Mouse (Mus musculus) lung, postnatal 0 days (tissue): ENCODE results near the gene Arpp21. TPM values are rescaled to one million over a fixed set of nuclear protein-coding genes. Genes with fewer than 3 reads are reported as not detected.

Source experiments
- ATAC-seq: fragments of 200-750 bp; cut with Nextera tagmentation; 2 replicates; pipeline ENCODE4 v1.8.0; 2017; ENCODE audit warnings: moderate library complexity
- DNase-seq: peaks from one replicate; pipeline ENCODE4 v3.0.0-alpha.2; 2016; ENCODE audit warnings: low spot score
- H3K27ac ChIP-seq: fragments of 300-500 bp; sonication (generic); 2 replicates; pipeline ENCODE4 v1.5.1; 2014; ENCODE audit warnings: antibody characterized with exemption, mild to moderate bottlenecking, low read length, mixed read lengths
- H3K27me3 ChIP-seq: fragments of 300-500 bp; sonication (generic); replicated peaks from 2 replicates; pipeline ENCODE4 v1.6.1; 2014; ENCODE audit warnings: low read length, mixed read lengths; ENCODE audit not compliant: insufficient read depth
- H3K36me3 ChIP-seq: fragments of 300-500 bp; sonication (generic); 2 replicates; pipeline ENCODE4 v1.6.1; 2014; ENCODE audit warnings: low read length, mixed read lengths; ENCODE audit not compliant: insufficient read depth
- H3K4me1 ChIP-seq: fragments of 300-500 bp; sonication (generic); 2 replicates; pipeline ENCODE4 v1.6.1; 2014; ENCODE audit warnings: antibody characterized with exemption, low read depth, low read length, mixed read lengths; ENCODE audit not compliant: insufficient read depth
- H3K4me2 ChIP-seq: fragments of 300-500 bp; sonication (generic); replicated peaks from 2 replicates; pipeline ENCODE4 v1.6.1; 2014; ENCODE audit warnings: low read depth, mild to moderate bottlenecking, low read length, moderate library complexity, mixed read lengths
- H3K4me3 ChIP-seq: fragments of 300-500 bp; sonication (generic); 2 replicates; pipeline ENCODE4 v1.5.1; 2014; ENCODE audit warnings: low read depth, low read length
- H3K9ac ChIP-seq: fragments of 300-500 bp; sonication (generic); replicated peaks from 2 replicates; pipeline ENCODE4 v1.6.1; 2014; ENCODE audit warnings: low read depth, mild to moderate bottlenecking
- H3K9me3 ChIP-seq: fragments of 300-500 bp; sonication (generic); 2 replicates; pipeline ENCODE4 v1.6.1; 2016; ENCODE audit warnings: low read length, mixed read lengths
- CTCF ChIP-seq: IDR thresholded peaks from 2 replicates; pipeline ENCODE4 v1.5.1; 2016; ENCODE audit warnings: antibody characterized with exemption, mild to moderate bottlenecking
- EP300 ChIP-seq: IDR thresholded peaks from 2 replicates; pipeline ENCODE4 v1.6.1; 2016; ENCODE audit warnings: antibody characterized with exemption, mild to moderate bottlenecking, control low read depth
- WGBS: fragments of 180-500 bp; shearing (Covaris S2); extraction: QIAGEN DNeasy Blood & Tissue Kit; methylation state at CpG from one replicate; pipeline ENCODE4 v1.1.7; 2014; 5-methylcytosine and 5-hydroxymethylcytosine counted together
- microRNA-seq: library from miRNA; unstranded; fragments of <30 nt; microRNA quantifications from one replicate; pipeline ENCODE4, GENCODE M21; 2016
- polyA plus RNA-seq: library from polyadenylated mRNA; unstranded; fragments of >200 nt; fragmentation: Nextera tagmentation; extraction: Ambion mirVana; gene quantifications from 2 replicates; pipeline ENCODE4 v1.2.1, GENCODE M21; 2015

Gene Arpp21
- polyA plus RNA-seq, 1 experiment from 2014 or later: not detected

- WGBS: 77% methylated on average over 7 of the region's 7 CpGs
- no peak for DNase-seq
- no peak overlapping the region for H3K4me3 ChIP-seq
- no peaks in the 10 kb centered on the region for H3K4me1 ChIP-seq
- H3K27ac ChIP-seq: no peak overlapping the region
- no peaks in the 10 kb centered on the region for H3K36me3 ChIP-seq
- TF ChIP-seq CTCF (no peak), EP300 (no peak)
- no peaks in the 10 kb centered on the region for H3K9me3 ChIP-seq
- no peak for ATAC-seq
- H3K27me3 ChIP-seq: no peaks in the 10 kb centered on the region
- H3K9ac ChIP-seq: no peak overlapping the region
- no peak overlapping the region for H3K4me2 ChIP-seq
Measured at GRCm38 (mm10) chr9:112032169-112032568, 203.6 kb downstream of the Arpp21 start.

- WGBS: 69% methylated on average over 8 of the region's 8 CpGs
Measured at GRCm38 (mm10) chr9:112023562-112024015, 212.1 kb downstream of the Arpp21 start.

GRCm38 (mm10) chr9:112023111-112023510, 212.6 kb downstream of the Arpp21 start:
- Histone ChIP-seq H3K4me2 (no peak overlapping the region), H3K27me3 (no peaks in the 10 kb centered on the region), H3K36me3 (no peaks in the 10 kb centered on the region), H3K27ac (no peak overlapping the region), H3K4me3 (no peak overlapping the region), H3K9me3 (no peaks in the 10 kb centered on the region), H3K9ac (no peak overlapping the region), H3K4me1 (no peaks in the 10 kb centered on the region)
- ATAC-seq (no peak), DNase-seq (no peak)
- no peak for TF ChIP-seq CTCF
- TF ChIP-seq EP300: no peak
- WGBS: 74% methylated on average over 5 of the region's 5 CpGs

More at GRCm38 (mm10) chr9:112023562-112024015, 212.1 kb downstream of the Arpp21 start:
- Histone ChIP-seq H3K36me3 (no peaks in the 10 kb centered on the region), H3K4me3 (no peak overlapping the region), H3K27ac (no peak overlapping the region), H3K27me3 (no peaks in the 10 kb centered on the region), H3K4me1 (no peaks in the 10 kb centered on the region), H3K4me2 (no peak overlapping the region), H3K9ac (no peak overlapping the region), H3K9me3 (no peaks in the 10 kb centered on the region)
- no peak for ATAC-seq
- no peak for TF ChIP-seq CTCF
- no peak for TF ChIP-seq EP300
- DNase-seq: no peak

Small RNA genes within 50 kb of the gene (microRNA-seq; reads per million reads assigned to microRNA genes)
- gene Mir128-2: 2.0 reads per million
